Mouse (Mus musculus) urinary bladder, postnatal 0 days (tissue): ENCODE results near the gene Col11a2. TPM values are rescaled to one million over a fixed set of nuclear protein-coding genes. Genes with fewer than 3 reads are reported as not detected.

ENCODE experiments used
- microRNA counts: library from miRNA; unstranded; fragments of <30 nt; microRNA quantifications from one replicate; lab custom pipeline; 2016
- microRNA-seq: library from miRNA; unstranded; fragments of <30 nt; microRNA quantifications from one replicate; pipeline ENCODE4, GENCODE M21; 2016
- polyA plus RNA-seq: library from polyadenylated mRNA; unstranded; fragments of >200 nt; fragmentation: Nextera tagmentation; extraction: Ambion mirVana; gene quantifications from 2 replicates; pipeline ENCODE4 v1.2.1, GENCODE M21; 2015

Gene Col11a2
- 0.26 and 0.34 TPM in 2 replicates for polyA plus RNA-seq

GRCm38 (mm10) chr17:34038878-34039561 lies at the start of gene Col11a2:
Col11a2 (plus strand) TSS chr17:34039437.

GRCm38 (mm10) chr17:34000150-34000537 lies 39.1 kb upstream of the Col11a2 start, which contains the start of gene H2-K1:
H2-K1 (minus strand) TSS chr17:34000347.

DNA sequence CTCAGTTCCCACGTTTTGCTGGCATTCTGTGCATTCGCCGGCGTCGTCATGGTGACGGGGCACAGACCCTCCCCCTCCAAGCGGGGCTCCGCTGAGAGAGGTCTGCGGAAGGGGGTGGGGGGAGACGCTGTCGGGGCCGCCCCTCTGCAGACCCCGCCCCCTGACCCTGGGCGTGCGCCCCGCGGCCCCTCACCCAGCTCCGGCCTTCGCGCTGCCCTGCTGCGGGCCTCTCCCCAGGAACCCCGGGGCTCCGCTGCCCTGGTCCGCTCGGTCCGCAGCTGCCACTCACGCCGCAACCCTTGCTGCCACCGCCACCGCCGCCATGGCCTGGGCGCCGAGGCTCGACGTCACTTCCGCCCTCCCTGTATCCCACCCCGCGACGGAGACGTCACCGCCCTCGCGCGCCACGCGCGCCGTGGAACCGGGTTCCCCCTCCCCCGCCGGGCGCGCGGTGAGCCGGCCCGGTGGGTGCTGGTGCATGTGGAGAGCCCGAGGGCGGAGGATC lies 14.9 kb upstream of the Col11a2 start, which contains the start of gene Ring1:
Gene Ring1, minus strand, starts transcription at position 364 of the 505 bp plus-strand sequence.

GRCm38 (mm10) chr17:34027656-34028223 lies 11.5 kb upstream of the Col11a2 start, which contains the start of gene H2-Ke6:
H2-Ke6 (minus strand) TSS chr17:34028060.

DNA sequence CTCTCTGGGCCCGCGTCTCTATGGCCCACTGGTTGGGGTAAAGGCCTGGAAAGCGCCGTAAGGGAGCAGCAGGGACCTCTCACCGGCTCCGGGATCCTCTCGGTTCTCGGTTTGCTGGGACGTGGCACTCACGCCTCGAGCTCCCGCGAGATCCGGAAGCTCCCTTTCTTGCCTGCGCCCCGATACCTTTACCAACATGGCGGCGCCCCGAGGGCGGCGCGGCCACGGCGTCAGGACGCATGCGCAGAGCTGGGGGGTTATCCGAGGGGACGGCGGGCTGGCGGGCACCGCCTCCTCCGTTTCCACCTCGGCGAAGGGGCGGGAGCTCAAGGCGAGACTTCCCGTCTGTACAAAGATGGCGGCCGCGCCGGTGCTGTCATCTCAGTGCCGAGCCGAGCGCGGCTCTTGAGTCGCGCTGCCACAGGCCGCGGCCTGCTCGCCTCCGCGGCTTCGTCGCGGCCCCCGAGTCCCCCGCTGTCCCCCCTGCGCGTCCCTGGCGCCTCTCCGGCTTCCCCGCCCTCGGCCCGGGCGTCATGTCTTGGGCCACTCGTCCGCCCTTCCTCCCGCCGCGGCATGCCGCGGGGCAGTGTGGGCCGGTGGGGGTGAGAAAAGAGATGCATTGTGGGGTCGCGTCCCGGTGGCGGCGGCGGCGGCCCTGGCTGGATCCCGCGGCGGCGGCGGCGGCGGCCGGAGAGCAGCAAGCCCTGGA lies 7.6 kb upstream of the Col11a2 start, which contains the start of the genes Slc39a7 and Rxrb:
Gene Slc39a7, minus strand, starts transcription at position 218 of the 709 bp plus-strand sequence.
Gene Rxrb, plus strand, starts transcription at position 348 of the 709 bp plus-strand sequence.

DNA sequence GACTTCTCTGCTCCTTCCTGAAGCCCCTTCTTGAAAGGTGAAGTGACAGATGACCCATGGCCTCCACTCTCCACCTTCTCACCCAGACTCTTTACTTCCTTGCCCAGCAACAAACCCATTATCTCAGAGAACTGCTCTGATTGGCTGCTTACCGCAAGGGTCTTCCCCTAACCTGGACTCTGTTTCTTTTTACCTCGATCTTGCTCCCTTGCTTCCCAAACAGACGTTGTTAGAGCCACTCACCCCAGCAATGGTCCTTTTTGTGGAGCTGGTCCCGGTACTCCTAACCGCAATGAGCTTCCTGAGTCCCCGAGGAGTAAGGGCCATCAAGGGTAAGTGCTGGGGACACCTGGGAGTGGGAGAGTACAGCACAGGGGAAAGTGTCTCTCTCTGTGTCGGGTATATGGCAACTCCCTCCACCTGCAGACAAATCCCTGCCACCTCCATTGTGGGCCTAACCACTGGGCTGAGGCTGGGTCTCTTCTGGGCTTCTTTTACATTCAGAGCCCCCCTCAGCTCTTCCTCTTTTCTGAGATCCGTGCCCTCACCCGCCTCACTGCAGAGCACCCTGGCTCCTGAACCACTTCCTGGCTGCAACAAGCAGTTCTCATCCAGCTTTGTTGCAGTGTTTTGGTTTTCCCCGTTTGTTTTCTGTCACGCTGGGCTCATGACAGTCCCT lies 53.1 kb downstream of the Col11a2 start, which contains the start of gene H2-Oa:
Gene H2-Oa, plus strand, starts transcription at position 144 of the 679 bp plus-strand sequence.

MicroRNAs encoded within 50 kb of the gene (microRNA counts, 519-probe panel; counts per million panel counts)
- not detected for microRNA mmu-miR-219 (lab: Ali Mortazavi, UCI)

Small RNAs within 50 kb of the gene (microRNA-seq; reads per million reads assigned to microRNA genes)
- gene Mir219a-1, result not detected
- not detected for gene Mir219c

Other genes with a start within 250 kb of the Col11a2 start
- 21.2 and 23.5 TPM in 2 replicates for gene Kank3, start 228.9 kb upstream of the Col11a2 start, polyA plus RNA-seq
- 778 and 855 TPM in 2 replicates for gene Rps28, start 214.9 kb upstream of the Col11a2 start, polyA plus RNA-seq
- 513 and 574 TPM in 2 replicates for gene Ndufa7, start 214.9 kb upstream of the Col11a2 start, polyA plus RNA-seq
- gene Cd320, start 196.3 kb upstream of the Col11a2 start, polyA plus RNA-seq, result 22.6 and 27.1 TPM in 2 replicates
- gene Gm7029, start 165.6 kb upstream of the Col11a2 start, polyA plus RNA-seq, result not detected in 2 replicates
- 1.3 and 1.9 TPM in 2 replicates for gene Kifc1, start 148.8 kb upstream of the Col11a2 start, polyA plus RNA-seq
- gene Platr17, start 134.3 kb upstream of the Col11a2 start, polyA plus RNA-seq, result 0.20 and 0.88 TPM in 2 replicates
- gene Daxx, start 130.0 kb upstream of the Col11a2 start, polyA plus RNA-seq, result 23.1 and 26.3 TPM in 2 replicates
- gene Tapbp, start 123.5 kb upstream of the Col11a2 start, polyA plus RNA-seq, result 68.1 and 71.1 TPM in 2 replicates
- gene Zbtb22, start 123.5 kb upstream of the Col11a2 start, polyA plus RNA-seq, result 12.5 and 13.1 TPM in 2 replicates
- 23.8 and 27.2 TPM in 2 replicates for gene Rgl2, start 109.9 kb upstream of the Col11a2 start, polyA plus RNA-seq
- 93.9 and 108 TPM in 2 replicates for gene Pfdn6, start 99.1 kb upstream of the Col11a2 start, polyA plus RNA-seq
- 18.0 and 19.4 TPM in 2 replicates for gene Wdr46, start 98.8 kb upstream of the Col11a2 start, polyA plus RNA-seq
- gene B3galt4, start 87.9 kb upstream of the Col11a2 start, polyA plus RNA-seq, result 6.4 and 6.7 TPM in 2 replicates
- 28.7 and 29.0 TPM in 2 replicates for gene Vps52, start 83.6 kb upstream of the Col11a2 start, polyA plus RNA-seq
- gene Rps18, start 83.4 kb upstream of the Col11a2 start, polyA plus RNA-seq, result 1,535 and 1,858 TPM in 2 replicates
- 97.3 and 136 TPM in 2 replicates for gene H2-K1, start 39.1 kb upstream of the Col11a2 start, polyA plus RNA-seq
- 12.7 and 13.4 TPM in 2 replicates for gene Ring1, start 14.8 kb upstream of the Col11a2 start, polyA plus RNA-seq
- gene H2-Ke6, start 11.4 kb upstream of the Col11a2 start, polyA plus RNA-seq, result 39.1 and 39.5 TPM in 2 replicates
- gene Slc39a7, start 7.8 kb upstream of the Col11a2 start, polyA plus RNA-seq, result 139 and 141 TPM in 2 replicates
- gene Rxrb, start 7.6 kb upstream of the Col11a2 start, polyA plus RNA-seq, result 22.6 and 25.7 TPM in 2 replicates
- 0.24 TPM in 1 of 2 replicates, not detected in the other for gene H2-Oa, start 52.9 kb downstream of the Col11a2 start, polyA plus RNA-seq
- gene H2-DMa, start 80.1 kb downstream of the Col11a2 start, polyA plus RNA-seq, result 5.8 and 8.1 TPM in 2 replicates
- 53.0 and 53.2 TPM in 2 replicates for gene Brd2, start 83.2 kb downstream of the Col11a2 start, polyA plus RNA-seq
- 0.13 TPM in 1 of 2 replicates, not detected in the other for gene H2-DMb2, start 103.9 kb downstream of the Col11a2 start, polyA plus RNA-seq
- gene H2-DMb1, start 113.6 kb downstream of the Col11a2 start, polyA plus RNA-seq, result 1.5 and 2.6 TPM in 2 replicates
- 20.0 and 21.3 TPM in 2 replicates for gene Tap1, start 148.1 kb downstream of the Col11a2 start, polyA plus RNA-seq
- 8.6 and 8.7 TPM in 2 replicates for gene Psmb9, start 148.3 kb downstream of the Col11a2 start, polyA plus RNA-seq
- 24.2 and 30.5 TPM in 2 replicates for gene Psmb8, start 158.3 kb downstream of the Col11a2 start, polyA plus RNA-seq
- 9.6 and 12.5 TPM in 2 replicates for gene Tap2, start 164.1 kb downstream of the Col11a2 start, polyA plus RNA-seq
- gene H2-Ob, start 199.5 kb downstream of the Col11a2 start, polyA plus RNA-seq, result 0.14 and 0.29 TPM in 2 replicates
- 5.8 and 6.3 TPM in 2 replicates for gene H2-Ab1, start 218.3 kb downstream of the Col11a2 start, polyA plus RNA-seq
- gene H2-Aa, start 248.4 kb downstream of the Col11a2 start, polyA plus RNA-seq, result 0.88 and 0.93 TPM in 2 replicates